ENCODE assay signal across 24 mouse cellular contexts in the genomic region with DNA sequence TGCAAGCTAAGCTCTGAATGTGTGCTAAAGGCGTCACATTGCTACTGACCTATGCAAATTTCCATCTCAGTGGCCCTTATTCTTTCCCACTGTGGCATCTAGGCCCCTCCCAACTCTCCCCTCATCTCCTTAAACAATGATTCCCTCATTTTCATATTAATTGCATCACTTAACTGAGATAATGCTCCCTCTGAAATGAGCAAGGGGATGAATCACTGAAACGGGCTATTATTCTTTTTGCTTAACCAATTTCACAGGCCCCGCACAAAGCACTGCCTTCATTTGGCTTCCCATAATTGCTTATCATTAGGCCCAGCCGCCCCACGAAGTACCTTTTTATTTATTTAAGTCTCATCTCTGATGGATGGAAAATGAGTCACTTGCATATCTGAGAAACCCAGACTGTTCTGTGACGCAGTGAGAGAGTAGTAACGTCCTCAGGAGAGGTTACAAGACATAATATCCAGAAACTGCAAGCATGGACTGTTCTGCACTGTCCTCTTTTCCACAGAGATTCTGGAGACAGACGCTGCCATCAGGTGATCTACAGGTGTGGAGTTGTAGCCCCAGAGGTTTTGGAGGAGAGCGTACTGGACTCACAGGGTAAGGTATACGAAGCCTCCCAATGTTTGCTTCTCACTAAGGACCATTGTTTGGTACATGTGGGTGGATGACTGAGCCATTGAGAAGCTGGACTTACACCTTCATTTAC. TPM values are rescaled to one million over a fixed set of nuclear protein-coding genes. Genes with fewer than 3 reads are reported as not detected.
DNase-seq lines count a peak whose midpoint lies in the region; ATAC-seq lines count a peak whose summit lies in the region.
"Had no signal": no experiment of that assay in that cellular context is flagged by ENCODE, and none has a peak within 500 bp of the region (broad histone marks: within the 10 kb centered on the region; RNA-seq: fewer than 3 reads in every experiment).

Gene Gm16223 (plus strand): TSS at position 485 of the 712 bp plus-strand sequence.

- H3K36me3 ChIP-seq in hindbrain, embryonic 12.5 days: no peaks in the 10 kb centered on the region
- no peaks in the 10 kb centered on the region for H3K36me3 ChIP-seq in midbrain, embryonic 15.5 days (replicated peaks)
- H3K36me3 ChIP-seq: embryonic facial prominence, embryonic 13.5 days; limb, embryonic 13.5 days; liver, embryonic 15.5 days had no signal

- H3K4me3 ChIP-seq in hindbrain, embryonic 12.5 days: no peak within 1 kb of the TSS
- H3K4me3 ChIP-seq in midbrain, embryonic 15.5 days: no peak within 1 kb of the TSS
- H3K4me3 ChIP-seq: embryonic facial prominence, embryonic 13.5 days; layer of hippocampus, adult 2 months; limb, embryonic 13.5 days; liver, embryonic 15.5 days had no signal

- peak; percentile 93 for ATAC-seq in hindbrain, embryonic 12.5 days (ENCODE audit: low FRiP score)
- peak; percentile 75 for ATAC-seq in midbrain, embryonic 15.5 days (replicated peaks)
- no peak for ATAC-seq in megakaryocyte, adult 5-6 weeks (ENCODE audit: poor library complexity, severe bottlenecking)
- ATAC-seq: Patski had no signal

- no peaks in the 10 kb centered on the region for H3K27me3 ChIP-seq in hindbrain, embryonic 12.5 days
- no peaks in the 10 kb centered on the region for H3K27me3 ChIP-seq in midbrain, embryonic 15.5 days (replicated peaks)
- H3K27me3 ChIP-seq: embryonic facial prominence, embryonic 13.5 days; limb, embryonic 13.5 days; liver, embryonic 15.5 days; Patski had no signal

- peak; percentile 15 for DNase-seq in adrenal gland, adult 2 months
- DNase-seq in adrenal gland, postnatal 25 days: no peak
- DNase-seq in ZHBTc4 (ENCODE audit: low read depth, low spot score): peak; percentile 4
- no peak for DNase-seq in cerebellum, postnatal 10 days
- no peak for DNase-seq in spleen, postnatal 14 days (ENCODE audit: low spot score in 2 of 2)
- DNase-seq: cerebellum, adult 11-12 months; gastrocnemius, postnatal 14 days; heart, postnatal 10 days; lung, postnatal 10 days; right cerebral cortex, postnatal 14 days; thymus, postnatal 4 days had no signal

- H3K4me1 ChIP-seq in hindbrain, embryonic 12.5 days: no peaks in the 10 kb centered on the region; the same call in 1 of the 2 replicates
- H3K4me1 ChIP-seq in midbrain, embryonic 15.5 days: no peaks in the 10 kb centered on the region
- H3K4me1 ChIP-seq: embryonic facial prominence, embryonic 13.5 days; limb, embryonic 13.5 days; liver, embryonic 15.5 days had no signal

- no peaks in the 10 kb centered on the region for H3K9me3 ChIP-seq in hindbrain, embryonic 12.5 days (replicated peaks)
- no peaks in the 10 kb centered on the region for H3K9me3 ChIP-seq in midbrain, embryonic 15.5 days
- H3K9me3 ChIP-seq: embryonic facial prominence, embryonic 13.5 days; limb, embryonic 13.5 days; liver, embryonic 15.5 days had no signal

- H3K9ac ChIP-seq in hindbrain, embryonic 12.5 days: no peak within 1 kb of the TSS
- no peak within 1 kb of the TSS for H3K9ac ChIP-seq in midbrain, embryonic 15.5 days
- H3K9ac ChIP-seq: embryonic facial prominence, embryonic 13.5 days; limb, embryonic 13.5 days; liver, embryonic 15.5 days had no signal

- 64% methylated on average over 10 of the region's 10 CpGs for WGBS in hindbrain, embryonic 12.5 days
- whole genome bisulfite sequencing in midbrain, embryonic 15.5 days: 49% methylated on average over 10 of the region's 10 CpGs

- no peak within 1 kb of the TSS for H3K4me2 ChIP-seq in hindbrain, embryonic 12.5 days (replicated peaks)
- no peak within 1 kb of the TSS for H3K4me2 ChIP-seq in midbrain, embryonic 15.5 days
- H3K4me2 ChIP-seq: embryonic facial prominence, embryonic 13.5 days; limb, embryonic 13.5 days; liver, embryonic 15.5 days had no signal

- H3K27ac ChIP-seq in hindbrain, embryonic 12.5 days: peak within 1 kb of the TSS; percentile 49
- H3K27ac ChIP-seq in midbrain, embryonic 15.5 days: peak within 1 kb of the TSS; percentile 10; the same call in 1 of the 2 replicates
- H3K27ac ChIP-seq: embryonic facial prominence, embryonic 13.5 days; layer of hippocampus, adult 2 months; limb, embryonic 13.5 days; liver, embryonic 15.5 days had no signal

RNA-seq across cellular contexts. Expression of gene Gm16223, which starts in this region (rescaled TPM):
- total RNA-seq in adrenal gland, adult 2 months (2021): under 1 TPM in 1 of 2 experiments, not detected in 1; 0.10 TPM
- not detected in 2 replicates for polyA plus RNA-seq in adrenal gland, adult 2 months (2012; rRNA removed)
- not detected in 2 replicates for total RNA-seq in adrenal gland, postnatal 25 days (2021)
- not detected in 2 replicates for polyA plus RNA-seq in hindbrain, embryonic 12.5 days (2016; fragmentation: Nextera tagmentation; extraction: Ambion mirVana)
- polyA plus RNA-seq in midbrain, embryonic 15.5 days (2015; fragmentation: Nextera tagmentation; extraction: Ambion mirVana): not detected in 2 replicates
- total RNA-seq in megakaryocyte, adult 5-6 weeks (2015): not detected in 2 replicates
- not detected in 2 replicates for total RNA-seq in megakaryocyte, adult 5-6 weeks (2017)
- total RNA-seq: common myeloid progenitor, adult 5-6 weeks; gastrocnemius, postnatal 14 days; heart, postnatal 10 days; megakaryocyte-erythroid progenitor cell, adult 5-6 weeks; neutrophil, adult 5-6 weeks had no signal
- polyA plus RNA-seq: embryonic facial prominence, embryonic 13.5 days; intestine, embryonic 14.5 days; kidney, embryonic 16.5 days; limb, embryonic 13.5 days; liver, embryonic 15.5 days had no signal

Comparison
In these comparisons a context has a peak if more than half of its experiments do, and no peak if none do; other contexts are left out.
1. Peak in DNase-seq in adrenal gland, adult 2 months; RNA of the gene not detected or under 1 TPM.
2. Peak in ATAC-seq and H3K27ac ChIP-seq in hindbrain, embryonic 12.5 days; RNA of the gene not detected or under 1 TPM.
3. Peak in ATAC-seq and H3K27ac ChIP-seq in midbrain, embryonic 15.5 days; RNA of the gene not detected or under 1 TPM.